Mouse (Mus musculus): ENCODE measurements at regions not wholly inside any gene's neighbourhood (a gene's known extent, or its start where the extent isn't known, plus 50 kb on each side); places are given as distances from the start of the nearest gene placed in this dataset.

DNA sequence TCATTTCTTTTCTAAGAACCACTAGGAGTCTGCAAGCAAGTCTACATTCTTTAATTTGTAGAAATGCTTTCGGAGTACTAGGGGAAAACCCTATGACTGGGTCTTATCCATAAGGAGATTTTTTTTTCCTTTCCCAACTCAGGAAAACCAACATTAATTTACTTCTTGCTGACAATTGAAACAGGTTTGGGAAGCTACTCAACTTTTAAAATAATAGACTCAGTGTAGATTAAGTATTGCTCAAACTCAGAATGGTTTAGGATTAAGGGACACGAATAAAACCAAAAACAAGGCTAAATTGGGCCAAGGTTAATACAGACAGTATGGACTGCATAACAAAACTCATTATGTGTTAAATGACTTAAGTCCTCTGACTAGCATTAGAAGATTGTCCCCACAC lies 65.2 kb upstream of the 1810046K07Rik start:
- TF ChIP-seq ZC3H11A (IDR thresholded peaks at IDR 0.05; ENCODE audit: borderline replicate concordance, low read depth, low read length) (no peak), ZNF384 (IDR thresholded peaks at IDR 0.05; ENCODE audit: low read depth, low read length) (no peak), CHD2 (IDR thresholded peaks at IDR 0.05; ENCODE audit: low read depth, low read length) (no peak), HCFC1 (IDR thresholded peaks at IDR 0.05; ENCODE audit: borderline replicate concordance, insufficient read depth, low read length) (no peak)
